Mouse (Mus musculus): ENCODE results near the gene Pla1a. TPM values are rescaled to one million over a fixed set of nuclear protein-coding genes. Genes with fewer than 3 reads are reported as not detected.
A peak's percentile ranks its signal among the peaks of the same experiment; 100 is the strongest.

Gene Pla1a
- polyA plus RNA-seq, 1 experiment = not detected

- TF ChIP-seq FLI1 (IDR thresholded peaks at IDR 0.05; ENCODE audit: low read length) = no peak
- Histone ChIP-seq H3K27me3 (replicated peaks) (no peaks in the 10 kb centered on the region), H3K36me3 (replicated peaks; ENCODE audit: low read length) (peaks cover 9% of the 10 kb centered on the region), H3K4me3 (replicated peaks) (no peak overlapping the region), H3K4me1 (peaks cover 60% of the 10 kb centered on the region), H3K9me3 (no peaks in the 10 kb centered on the region)
These were observed 53.5 kb downstream of the Pla1a start for GRCm38 (mm10) chr16:38379493-38379892.

GRCm38 (mm10) chr16:38379088-38379487 lies 53.9 kb downstream of the Pla1a start:
- H3K4me3 ChIP-seq (replicated peaks) = no peak overlapping the region
- TF ChIP-seq FLI1 (IDR thresholded peaks at IDR 0.05; ENCODE audit: low read length) (no peak), GATA1 (IDR thresholded peaks at IDR 0.05; ENCODE audit: borderline replicate concordance, low read length) (no peak)
- no peaks in the 10 kb centered on the region for H3K9me3 ChIP-seq
- no peaks in the 10 kb centered on the region for H3K27me3 ChIP-seq (replicated peaks)
- peaks cover 61% of the 10 kb centered on the region for H3K4me1 ChIP-seq
- peaks cover 9% of the 10 kb centered on the region for H3K36me3 ChIP-seq (replicated peaks; ENCODE audit: low read length)

GRCm38 (mm10) chr16:38378591-38378990 lies 54.4 kb downstream of the Pla1a start:
- Histone ChIP-seq H3K4me3 (replicated peaks) (no peak overlapping the region), H3K9me3 (no peaks in the 10 kb centered on the region), H3K27me3 (replicated peaks) (no peaks in the 10 kb centered on the region), H3K36me3 (replicated peaks; ENCODE audit: low read length) (peaks cover 9% of the 10 kb centered on the region), H3K4me1 (peaks cover 61% of the 10 kb centered on the region)
- TF ChIP-seq GATA1 (IDR thresholded peaks at IDR 0.05; ENCODE audit: borderline replicate concordance, low read length) (no peak), FLI1 (IDR thresholded peaks at IDR 0.05; ENCODE audit: low read length) (no peak)

- Histone ChIP-seq H3K9me3 (no peaks in the 10 kb centered on the region), H3K4me3 (replicated peaks) (peak overlapping the region; percentile 90), H3K36me3 (replicated peaks; ENCODE audit: low read length) (peaks cover 9% of the 10 kb centered on the region), H3K4me1 (peaks cover 69% of the 10 kb centered on the region), H3K27me3 (replicated peaks) (no peaks in the 10 kb centered on the region)
- no peak for TF ChIP-seq GATA1 (IDR thresholded peaks at IDR 0.05; ENCODE audit: borderline replicate concordance, low read length)
- TF ChIP-seq FLI1 (IDR thresholded peaks at IDR 0.05; ENCODE audit: low read length) = no peak
These were observed 55.4 kb downstream of the Pla1a start for GRCm38 (mm10) chr16:38377546-38377945.

GRCm38 (mm10) chr16:38376841-38377249 lies 56.1 kb downstream of the Pla1a start:
- Histone ChIP-seq H3K27me3 (replicated peaks) (no peaks in the 10 kb centered on the region), H3K4me3 (replicated peaks) (peak overlapping the region; percentile 90), H3K4me1 (peaks cover 76% of the 10 kb centered on the region), H3K36me3 (replicated peaks; ENCODE audit: low read length) (peaks cover 9% of the 10 kb centered on the region), H3K9me3 (no peaks in the 10 kb centered on the region)
- TF ChIP-seq FLI1 (IDR thresholded peaks at IDR 0.05; ENCODE audit: low read length) (no peak), GATA1 (IDR thresholded peaks at IDR 0.05; ENCODE audit: borderline replicate concordance, low read length) (no peak)

- H3K36me3 ChIP-seq (replicated peaks; ENCODE audit: low read length) = peaks cover 9% of the 10 kb centered on the region
- peaks cover 82% of the 10 kb centered on the region for H3K4me1 ChIP-seq
- H3K4me3 ChIP-seq (replicated peaks) = peak overlapping the region; percentile 90
- TF ChIP-seq FLI1 (IDR thresholded peaks at IDR 0.05; ENCODE audit: low read length) = no peak
- TF ChIP-seq GATA1 (IDR thresholded peaks at IDR 0.05; ENCODE audit: borderline replicate concordance, low read length) = no peak
- no peaks in the 10 kb centered on the region for H3K27me3 ChIP-seq (replicated peaks)
- H3K9me3 ChIP-seq = no peaks in the 10 kb centered on the region
These were observed 56.6 kb downstream of the Pla1a start for GRCm38 (mm10) chr16:38376163-38376840.

- Histone ChIP-seq H3K4me1 (peaks cover 93% of the 10 kb centered on the region), H3K27me3 (replicated peaks) (no peaks in the 10 kb centered on the region), H3K9me3 (no peaks in the 10 kb centered on the region), H3K36me3 (replicated peaks; ENCODE audit: low read length) (peaks cover 14% of the 10 kb centered on the region), H3K4me3 (replicated peaks) (peak overlapping the region; percentile 81)
- TF ChIP-seq FLI1 (IDR thresholded peaks at IDR 0.05; ENCODE audit: low read length) (no peak), GATA1 (IDR thresholded peaks at IDR 0.05; ENCODE audit: borderline replicate concordance, low read length) (no peak)
These were observed 57.8 kb downstream of the Pla1a start for GRCm38 (mm10) chr16:38375182-38375581.

GRCm38 (mm10) chr16:38374379-38375140 lies 58.4 kb downstream of the Pla1a start:
- H3K36me3 ChIP-seq (replicated peaks; ENCODE audit: low read length) = peaks cover 14% of the 10 kb centered on the region
- H3K27me3 ChIP-seq (replicated peaks) = no peaks in the 10 kb centered on the region
- H3K9me3 ChIP-seq = no peaks in the 10 kb centered on the region
- no peak for TF ChIP-seq FLI1 (IDR thresholded peaks at IDR 0.05; ENCODE audit: low read length)
- TF ChIP-seq GATA1 (IDR thresholded peaks at IDR 0.05; ENCODE audit: borderline replicate concordance, low read length) = no peak
- peaks cover 94% of the 10 kb centered on the region for H3K4me1 ChIP-seq
- no peak overlapping the region for H3K4me3 ChIP-seq (replicated peaks)

GRCm38 (mm10) chr16:38373941-38374340 lies 59.0 kb downstream of the Pla1a start:
- no peak overlapping the region for H3K4me3 ChIP-seq (replicated peaks)
- no peaks in the 10 kb centered on the region for H3K9me3 ChIP-seq
- H3K36me3 ChIP-seq (replicated peaks; ENCODE audit: low read length) = peaks cover 14% of the 10 kb centered on the region
- no peaks in the 10 kb centered on the region for H3K27me3 ChIP-seq (replicated peaks)
- no peak for TF ChIP-seq FLI1 (IDR thresholded peaks at IDR 0.05; ENCODE audit: low read length)
- no peak for TF ChIP-seq GATA1 (IDR thresholded peaks at IDR 0.05; ENCODE audit: borderline replicate concordance, low read length)
- H3K4me1 ChIP-seq = peaks cover 96% of the 10 kb centered on the region

- no peak for TF ChIP-seq FLI1 (IDR thresholded peaks at IDR 0.05; ENCODE audit: low read length)
- no peak for TF ChIP-seq GATA1 (IDR thresholded peaks at IDR 0.05; ENCODE audit: borderline replicate concordance, low read length)
- H3K4me3 ChIP-seq (replicated peaks) = no peak overlapping the region
These were observed 59.5 kb downstream of the Pla1a start for GRCm38 (mm10) chr16:38373439-38373838.

More at GRCm38 (mm10) chr16:38373439-38373838, 59.5 kb downstream of the Pla1a start:
- Histone ChIP-seq H3K9me3 (no peaks in the 10 kb centered on the region), H3K27me3 (replicated peaks) (no peaks in the 10 kb centered on the region), H3K36me3 (replicated peaks; ENCODE audit: low read length) (peaks cover 9% of the 10 kb centered on the region), H3K4me1 (peaks cover 96% of the 10 kb centered on the region)
